Mouse (Mus musculus) granulocyte monocyte progenitor cell, adult 5-6 weeks (primary cell): ENCODE data around the gene 3110082I17Rik. TPM values are rescaled to one million over a fixed set of nuclear protein-coding genes. Genes with fewer than 3 reads are reported as not detected.

Experiments used
- ATAC-seq: replicated peaks from 2 replicates; pipeline ENCODE4 v1.8.0; 2016; ENCODE audit warnings: mild to moderate bottlenecking, moderate TSS enrichment, inconsistent platforms; ENCODE audit not compliant: poor library complexity, severe bottlenecking
- total RNA-seq, 2 experiments: library from RNA; stranded (forward) in 1 of 2; stranded (reverse) in 1 of 2; fragments of 200-712, 200-1000 nt in 1 of 2; fragments of >200 nt in 1 of 2; fragmentation: Nextera tagmentation in 1 of 2; gene quantifications; 2 replicates each; pipeline ENCODE4 v1.2.3; 2014 to 2017

Gene 3110082I17Rik
- total RNA-seq, 2 experiments from 2014 or later = 44.6 to 54.1 TPM

DNA sequence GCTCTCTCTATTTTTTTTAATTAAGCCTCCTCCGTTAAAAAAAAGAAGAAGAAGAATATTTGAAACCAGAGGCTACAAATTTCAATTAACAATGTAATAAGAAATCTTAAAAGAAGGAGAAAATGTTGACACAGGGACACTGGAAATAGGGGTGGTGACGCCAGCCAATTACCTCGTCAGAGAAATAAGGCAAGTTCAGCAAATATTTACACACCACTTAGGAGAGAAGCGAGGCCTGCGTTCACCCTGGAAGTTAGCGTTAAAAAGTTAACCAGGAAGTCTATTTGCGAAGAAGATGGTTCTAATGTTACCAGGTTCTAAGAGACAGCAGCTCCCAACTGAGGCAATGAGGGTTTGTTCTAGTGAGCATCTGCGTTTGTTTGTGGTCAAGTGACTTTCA, 3.1 kb downstream of the 3110082I17Rik start:
- ATAC-seq = no peak

DNA sequence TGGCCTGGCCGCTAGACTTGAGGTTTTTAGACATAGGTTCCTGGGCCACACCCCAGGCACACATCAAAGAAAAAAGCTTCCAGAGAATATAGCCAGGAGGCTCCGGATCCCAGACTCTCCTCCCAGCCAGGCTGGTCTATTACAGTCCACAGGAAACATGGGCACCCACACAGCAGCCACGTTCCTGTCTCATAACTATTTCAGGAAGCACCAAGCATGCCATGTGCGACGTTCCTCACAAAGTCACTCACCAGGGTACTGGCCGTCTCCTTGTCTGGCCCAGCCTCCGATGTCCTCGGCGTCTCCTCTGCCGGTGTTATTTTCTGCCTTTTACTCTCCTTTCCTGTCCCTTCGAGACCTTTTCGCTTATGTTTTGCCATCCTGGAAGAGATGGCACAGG, 5.2 kb downstream of the 3110082I17Rik start:
- no peak for ATAC-seq

DNA sequence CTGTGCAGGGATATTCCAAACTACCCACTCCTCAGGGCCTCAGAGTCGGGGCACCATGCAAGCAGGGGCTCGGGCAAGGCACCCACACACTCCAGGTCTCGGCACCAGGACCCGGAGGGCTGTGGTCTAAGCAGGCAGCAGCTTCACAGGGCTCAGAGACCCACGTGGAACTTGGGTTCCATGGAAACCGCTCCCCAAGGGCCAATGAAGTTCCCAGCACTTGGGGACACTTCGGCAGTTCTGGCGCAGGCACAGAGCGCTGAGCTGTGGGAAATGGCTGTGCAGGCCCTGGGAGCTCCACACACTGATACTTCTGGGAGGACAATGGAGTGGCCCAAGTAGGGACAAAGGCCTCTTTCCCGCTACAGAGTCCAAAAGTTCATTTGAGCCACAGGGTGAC, 7.3 kb downstream of the 3110082I17Rik start:
- ATAC-seq = no peak

DNA sequence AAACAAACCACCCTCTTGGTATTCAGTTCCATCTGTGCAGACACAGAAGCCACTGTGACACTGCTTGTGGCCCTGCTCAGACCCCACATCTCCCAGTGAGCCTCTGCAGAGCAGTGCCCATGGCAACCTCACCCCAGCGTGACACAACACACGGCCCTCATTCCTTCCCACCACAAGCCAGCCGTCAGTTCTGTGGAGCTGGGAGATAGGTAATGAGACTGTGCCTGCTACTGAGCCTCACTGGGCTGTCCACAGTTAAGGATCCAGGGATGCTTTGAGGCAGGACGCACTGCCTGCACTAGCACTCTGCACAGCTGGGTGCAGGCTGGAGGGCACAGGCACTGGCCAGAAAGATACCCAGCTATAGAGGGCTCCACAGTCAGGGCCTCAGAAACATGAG, 10.4 kb downstream of the 3110082I17Rik start:
- ATAC-seq = peak; percentile 57

DNA sequence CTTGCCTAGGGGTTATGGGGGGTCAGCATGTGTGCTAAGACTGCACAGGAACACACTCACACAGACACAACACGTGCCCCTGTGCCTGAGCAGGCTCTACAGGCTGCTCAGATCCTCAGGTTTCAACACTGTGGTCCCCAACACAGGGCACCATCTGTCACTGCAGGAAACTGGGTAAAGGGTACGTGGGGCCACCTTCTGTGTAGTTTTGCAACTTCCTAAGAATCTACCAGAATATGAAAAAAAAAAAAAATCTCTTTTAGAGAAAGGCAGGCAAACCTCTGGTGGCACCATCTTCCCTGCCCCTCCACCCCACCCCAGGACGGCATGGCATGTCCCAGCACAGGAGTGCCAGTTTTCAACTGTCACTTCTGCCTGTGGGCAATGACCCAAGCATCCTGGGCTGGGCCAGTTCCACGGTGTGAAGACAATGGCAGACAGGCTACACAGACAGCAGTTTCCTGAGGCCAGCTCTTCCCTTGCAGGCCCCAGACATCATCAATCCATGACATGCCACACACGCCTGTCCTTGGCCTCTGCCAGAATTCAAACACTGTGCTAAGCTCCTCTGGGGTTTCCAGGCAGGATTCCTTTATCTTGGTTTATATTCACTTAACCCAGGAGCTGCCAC, 11.1 kb downstream of the 3110082I17Rik start:
- ATAC-seq = peak; percentile 89

DNA sequence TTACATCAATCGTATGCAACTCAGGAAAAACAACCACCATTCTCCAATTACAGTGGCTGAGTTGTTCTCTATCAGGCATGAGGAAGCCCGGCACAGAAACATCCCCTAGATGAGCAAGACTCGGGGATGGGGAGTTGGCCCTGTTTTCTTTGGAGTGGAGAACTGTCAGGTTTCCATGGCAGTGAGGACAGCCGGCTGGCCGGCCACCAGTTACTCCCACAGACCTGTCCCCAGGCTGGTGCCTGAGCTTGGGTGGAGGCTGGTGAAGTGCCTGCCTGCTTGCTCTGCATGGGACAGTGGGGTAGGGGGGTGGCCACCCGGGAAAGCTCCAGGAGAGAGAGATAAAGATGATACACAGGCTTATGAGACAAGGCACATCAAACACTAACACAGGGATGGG, 12.3 kb downstream of the 3110082I17Rik start:
- ATAC-seq = no peak

DNA sequence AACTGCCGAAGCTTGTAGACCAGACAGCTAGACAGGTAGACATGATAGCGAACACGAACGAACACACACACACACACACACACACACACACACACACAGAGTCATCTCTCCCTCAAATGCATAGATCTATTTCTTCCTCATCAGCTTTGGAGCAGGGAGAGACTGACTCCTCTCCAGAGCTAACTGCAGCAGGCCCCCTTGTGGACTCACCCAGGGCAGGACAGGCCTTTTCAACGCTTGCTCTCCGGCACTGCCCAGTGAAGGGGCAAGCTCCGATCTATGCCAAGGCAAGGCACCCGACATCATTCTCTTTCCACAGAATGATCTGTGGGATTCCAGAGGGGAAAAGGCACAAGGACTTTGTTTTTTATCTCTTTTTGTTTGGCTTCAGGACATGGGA, 15.1 kb downstream of the 3110082I17Rik start:
- no peak for ATAC-seq

DNA sequence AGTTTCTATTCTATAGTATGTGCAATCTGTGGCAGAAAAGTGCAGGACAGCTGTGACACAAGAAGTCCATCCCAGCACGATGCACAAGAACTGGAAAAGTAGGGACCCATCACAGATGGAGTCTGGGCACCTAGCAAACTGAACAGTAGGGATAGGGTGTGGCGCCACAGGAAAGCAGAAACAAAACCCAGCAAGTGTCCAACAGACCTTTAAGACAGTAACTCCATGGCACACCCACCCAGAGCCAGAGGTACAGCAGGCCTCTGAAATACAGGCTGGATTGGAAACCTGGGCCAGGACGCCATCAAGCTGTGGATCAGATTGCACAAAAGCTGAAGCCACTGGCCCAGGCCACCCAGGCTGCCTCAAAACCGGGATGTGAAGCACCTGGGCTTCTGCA, 17.4 kb downstream of the 3110082I17Rik start:
- peak; percentile 21; the same call in 1 of the 2 replicates for ATAC-seq

DNA sequence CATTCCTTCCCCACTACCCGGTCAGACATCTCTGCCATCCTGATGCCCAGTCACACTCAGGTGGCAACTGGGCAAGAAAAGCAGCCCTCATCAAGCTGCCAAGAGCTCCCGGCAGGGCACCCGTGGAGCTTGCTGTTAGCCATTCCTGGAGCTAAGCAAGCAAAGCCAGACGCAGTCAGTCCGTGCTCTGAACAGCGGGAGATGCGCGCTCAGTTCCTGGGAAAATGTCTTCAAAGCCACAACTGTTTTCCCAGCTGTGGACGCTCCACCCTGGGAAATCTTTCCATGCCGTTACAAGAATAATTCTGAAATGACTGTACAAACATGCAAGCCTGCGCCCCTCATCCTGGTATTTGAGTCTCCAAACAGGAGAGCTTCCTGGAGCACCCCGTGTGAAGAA, 17.9 kb downstream of the 3110082I17Rik start:
- no peak for ATAC-seq

DNA sequence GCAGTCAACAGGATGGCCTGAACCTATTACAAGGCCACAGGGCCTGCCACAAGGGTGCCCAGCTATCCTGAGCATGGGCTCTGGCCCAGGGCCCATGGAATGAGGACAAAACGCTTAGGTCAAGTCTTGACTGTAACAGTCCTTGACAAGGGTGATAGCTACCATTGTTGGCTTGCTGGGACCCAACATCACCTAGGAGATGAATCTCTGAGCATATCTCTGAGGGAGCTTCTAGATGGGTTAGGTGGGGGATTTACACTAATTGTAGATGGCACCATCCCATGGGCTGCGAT, 18.7 kb downstream of the 3110082I17Rik start:
- no peak for ATAC-seq

DNA sequence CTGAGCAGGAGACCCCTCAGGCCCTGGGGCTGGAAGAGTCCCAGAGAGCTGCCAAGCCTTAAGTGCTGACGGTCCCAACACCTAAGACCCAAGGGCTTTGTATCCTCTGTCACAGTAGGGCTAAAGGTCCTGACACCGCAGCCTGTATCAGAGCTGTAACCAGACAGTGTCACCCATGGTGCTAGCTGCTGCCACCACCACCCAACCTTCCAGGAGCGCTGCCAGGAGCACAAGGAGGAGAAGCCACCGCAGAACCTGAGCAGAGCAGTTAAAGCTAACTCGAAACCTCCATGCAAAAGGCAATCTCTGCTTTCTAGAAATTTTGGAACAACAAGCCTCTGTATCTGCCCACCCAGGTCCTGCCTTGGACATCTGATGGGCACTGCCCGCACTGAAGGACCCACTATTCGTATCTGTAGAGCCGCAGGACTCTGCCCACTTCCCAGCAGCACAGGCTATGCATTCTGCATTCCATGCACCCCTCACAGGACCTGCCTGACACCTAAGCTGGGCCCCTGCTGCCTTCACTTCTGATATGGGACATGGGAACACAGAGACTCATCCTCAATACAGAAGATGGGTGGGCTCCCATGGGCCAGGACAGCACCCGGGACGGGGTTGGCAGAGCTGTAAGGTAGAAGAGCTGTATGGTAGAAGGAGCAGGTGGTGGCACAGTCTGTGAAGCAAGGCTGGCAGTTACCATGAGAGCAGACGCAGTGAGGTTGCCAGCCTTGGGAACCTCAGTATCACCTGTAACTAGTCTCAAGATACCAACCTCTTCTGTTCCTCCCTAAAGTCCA, 19.2 kb downstream of the 3110082I17Rik start:
- ATAC-seq = no peak

DNA sequence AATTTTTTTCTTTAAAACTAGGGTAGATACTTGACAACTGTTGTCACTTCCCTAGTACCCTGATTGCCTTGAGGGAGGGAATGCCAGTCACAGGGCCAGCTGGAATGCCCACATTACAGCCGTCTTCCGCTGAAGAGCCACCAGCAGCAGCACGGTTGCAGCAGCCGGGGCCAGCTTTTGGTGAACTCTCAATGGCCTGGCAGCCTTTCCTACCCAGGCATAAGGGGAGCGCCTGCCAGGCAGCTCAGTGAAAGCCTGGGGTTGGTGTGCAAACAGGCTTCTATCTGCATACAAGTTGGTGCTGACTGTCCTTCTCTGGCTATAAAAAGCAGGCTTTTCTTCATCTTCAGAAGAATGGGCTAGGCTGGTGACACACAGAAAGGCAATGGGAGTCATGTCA, 19.9 kb downstream of the 3110082I17Rik start:
- ATAC-seq = no peak

DNA sequence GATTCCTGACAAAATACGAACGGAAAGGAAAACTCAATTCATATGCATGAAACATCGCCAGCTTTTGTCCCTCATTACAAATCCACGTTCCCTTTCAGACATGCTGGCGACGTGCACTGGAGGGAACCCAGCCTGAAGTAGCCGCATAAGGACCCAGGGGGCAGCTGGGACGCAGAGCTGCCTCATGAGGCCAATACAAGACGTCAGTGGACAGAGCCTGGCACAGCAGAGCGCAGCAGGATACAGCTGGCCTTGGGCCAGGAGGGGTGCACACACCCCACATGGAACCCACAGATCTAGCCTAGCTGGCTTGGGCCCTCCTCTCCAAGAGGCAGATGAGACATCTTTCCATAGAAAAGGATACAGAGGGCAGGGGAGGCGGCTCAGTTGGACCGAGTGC, 21.9 kb downstream of the 3110082I17Rik start:
- ATAC-seq = peak; percentile 36

DNA sequence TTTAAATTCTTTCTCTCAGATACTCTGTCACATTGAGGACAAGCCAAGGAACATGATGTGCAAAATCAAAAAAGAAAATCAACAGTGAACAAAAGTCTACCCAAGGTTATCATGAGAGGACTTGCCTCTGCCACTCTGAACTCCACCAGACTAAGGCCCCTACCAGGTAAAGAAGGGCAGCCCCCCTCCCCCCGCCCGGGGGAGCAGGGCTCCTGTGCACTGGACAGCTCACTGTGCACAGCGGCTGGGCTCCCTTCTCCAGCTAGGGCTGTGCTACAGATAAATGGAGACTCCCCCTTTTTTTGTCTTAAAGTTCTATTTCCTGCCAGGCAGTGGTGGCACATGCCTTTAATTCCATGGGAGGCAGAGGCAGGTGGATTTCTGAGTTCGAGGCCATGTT, 22.6 kb downstream of the 3110082I17Rik start:
- no peak for ATAC-seq

DNA sequence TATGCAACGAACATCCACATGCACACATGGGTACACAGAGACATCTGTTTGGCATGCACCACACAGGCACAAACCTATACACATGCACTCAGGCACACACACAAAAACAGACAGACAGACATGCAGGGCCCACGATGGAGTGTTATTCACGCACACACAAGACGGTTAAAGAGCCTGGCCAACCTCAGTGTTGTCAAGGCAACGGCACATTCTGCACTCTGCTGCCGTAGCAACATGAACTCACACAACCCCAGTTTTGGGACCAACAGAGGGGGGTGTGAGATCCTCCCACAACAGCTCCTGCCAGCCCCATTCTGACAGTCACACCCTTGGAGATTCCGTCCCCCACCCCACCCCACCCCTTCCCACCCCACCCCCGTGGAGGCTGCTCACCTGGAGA, 25.4 kb downstream of the 3110082I17Rik start:
- ATAC-seq = no peak

DNA sequence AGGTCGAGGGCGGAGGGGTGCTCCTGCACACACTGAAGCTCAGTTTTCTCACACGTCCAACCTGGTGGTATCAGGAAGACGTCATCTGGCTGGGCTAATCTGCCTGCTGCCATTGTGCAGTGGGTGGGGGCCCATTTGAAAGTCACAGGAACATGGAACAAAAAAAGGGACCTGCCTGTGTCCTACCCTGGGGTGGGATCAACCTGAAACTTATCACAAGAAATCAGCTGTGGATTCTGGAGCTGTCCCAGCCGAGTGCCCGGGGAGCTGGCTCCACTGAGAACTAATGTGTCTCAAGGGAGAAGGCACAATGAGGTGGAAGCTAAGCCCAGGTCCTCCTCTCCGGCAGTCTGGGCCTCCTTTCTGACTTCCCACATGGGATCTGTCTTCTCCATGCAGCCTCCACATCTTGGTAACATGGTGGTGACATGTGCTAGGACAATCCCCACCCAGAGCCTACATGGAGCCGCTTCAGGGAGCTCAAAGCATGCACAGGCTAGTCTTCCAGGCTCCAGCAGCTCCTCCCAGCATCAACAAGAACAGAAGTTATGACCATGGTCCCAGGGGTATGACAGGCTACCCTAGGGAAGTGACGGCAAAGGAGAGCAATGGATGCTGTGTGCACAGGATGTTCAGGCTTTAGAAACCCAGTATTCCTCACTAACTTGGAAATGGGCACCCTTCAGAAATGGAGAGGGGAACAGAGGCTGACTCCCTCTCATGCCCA, 26.3 kb downstream of the 3110082I17Rik start:
- no peak for ATAC-seq

DNA sequence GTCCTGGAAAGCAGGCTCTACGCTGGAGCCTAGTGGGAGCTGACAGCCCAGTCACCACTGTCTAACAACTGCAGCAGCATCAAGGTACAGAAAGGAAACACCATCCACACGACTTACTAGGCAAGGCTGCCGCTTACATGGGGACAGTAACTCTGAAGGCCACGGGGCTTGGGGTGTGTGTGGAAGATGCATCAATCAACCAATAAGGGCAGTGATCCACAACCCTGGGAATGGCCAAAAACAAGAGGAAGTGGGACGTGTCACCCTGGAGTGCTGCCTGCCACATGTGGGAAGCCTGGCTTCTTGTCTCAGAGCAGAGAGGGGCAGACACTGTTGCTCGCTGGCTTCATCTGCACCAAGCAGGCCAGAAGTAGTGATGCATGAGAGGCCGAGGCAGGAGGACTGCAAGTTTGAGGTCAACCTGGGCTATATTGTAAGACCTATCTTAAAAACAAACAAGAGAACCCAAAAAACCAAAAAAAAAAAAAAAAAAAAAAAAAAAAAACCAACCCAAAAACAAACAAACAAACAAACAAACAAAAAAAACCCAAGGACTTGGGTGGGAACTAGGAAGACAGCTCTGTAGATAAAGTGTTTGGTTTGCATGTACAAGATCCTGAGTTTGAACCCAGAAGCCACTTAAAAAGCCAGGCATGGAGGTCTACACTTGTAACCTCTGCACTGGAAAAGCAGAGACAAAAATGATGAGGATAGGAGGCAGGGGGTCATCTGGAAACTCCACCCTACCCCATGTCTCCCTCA, 27.4 kb downstream of the 3110082I17Rik start:
- ATAC-seq = no peak

DNA sequence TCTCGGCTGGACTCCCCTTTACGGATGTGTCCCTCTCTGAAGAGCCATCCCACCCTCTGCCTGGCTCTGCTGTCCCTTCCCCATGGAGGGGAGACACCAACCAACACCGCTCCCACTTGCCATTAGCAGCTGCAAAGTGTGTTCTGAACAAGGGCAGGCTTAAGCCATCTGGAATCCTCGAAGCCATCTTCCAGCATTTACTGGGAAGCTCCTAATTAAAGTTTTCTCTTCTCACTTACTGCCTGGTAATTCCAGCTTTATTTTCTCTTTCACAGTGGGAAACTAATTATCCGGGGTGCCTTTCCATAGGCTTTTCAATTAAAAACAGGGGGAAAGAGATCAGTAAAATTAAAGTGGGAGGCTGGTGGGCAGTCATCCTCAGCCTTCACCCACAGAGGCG, 28.0 kb downstream of the 3110082I17Rik start:
- ATAC-seq = no peak

DNA sequence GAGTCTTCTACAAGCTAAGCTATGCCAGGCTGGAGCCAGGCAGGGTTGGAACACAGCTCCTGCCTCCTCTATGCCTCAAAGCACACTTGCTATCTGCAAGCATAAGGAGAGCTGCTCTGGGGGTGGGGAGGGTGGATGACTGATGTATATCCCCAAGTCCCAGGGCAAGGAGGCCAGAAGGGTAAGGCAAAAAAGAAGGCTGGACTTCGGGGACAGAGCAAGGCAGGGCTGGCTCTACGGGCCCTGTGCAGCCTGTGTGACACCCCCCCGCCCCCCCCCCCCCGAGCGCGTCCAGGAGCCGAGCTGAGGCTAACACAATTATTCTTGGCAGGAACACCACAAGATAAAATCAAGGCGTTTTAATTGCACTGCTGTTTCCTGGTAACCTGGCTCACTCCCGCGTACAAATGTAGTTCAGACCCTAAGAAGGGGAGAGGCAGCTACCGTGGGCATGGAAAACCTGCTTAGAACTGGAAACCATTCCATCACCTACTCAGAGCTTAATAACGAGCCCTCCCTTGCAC, 30.4 kb downstream of the 3110082I17Rik start:
- ATAC-seq = no peak

DNA sequence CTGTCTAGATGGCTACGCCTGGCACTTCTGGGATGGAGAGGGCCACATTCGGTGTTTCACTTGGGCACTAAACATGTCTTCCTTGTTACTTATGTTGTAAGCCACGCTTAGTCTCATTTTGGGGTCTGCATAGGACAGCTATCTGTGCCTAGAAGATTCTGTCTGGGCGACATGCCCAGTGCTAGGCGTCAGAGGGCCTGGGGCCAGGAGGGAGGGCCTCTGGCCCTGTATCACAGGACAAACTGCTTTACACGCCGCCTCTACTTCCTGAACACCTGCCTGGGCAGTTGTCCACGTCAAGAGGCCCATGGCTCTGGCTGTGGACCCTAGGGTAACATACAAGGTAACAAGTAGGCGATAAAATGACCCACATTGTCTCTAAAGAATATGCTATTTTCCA, 32.3 kb downstream of the 3110082I17Rik start:
- no peak for ATAC-seq

DNA sequence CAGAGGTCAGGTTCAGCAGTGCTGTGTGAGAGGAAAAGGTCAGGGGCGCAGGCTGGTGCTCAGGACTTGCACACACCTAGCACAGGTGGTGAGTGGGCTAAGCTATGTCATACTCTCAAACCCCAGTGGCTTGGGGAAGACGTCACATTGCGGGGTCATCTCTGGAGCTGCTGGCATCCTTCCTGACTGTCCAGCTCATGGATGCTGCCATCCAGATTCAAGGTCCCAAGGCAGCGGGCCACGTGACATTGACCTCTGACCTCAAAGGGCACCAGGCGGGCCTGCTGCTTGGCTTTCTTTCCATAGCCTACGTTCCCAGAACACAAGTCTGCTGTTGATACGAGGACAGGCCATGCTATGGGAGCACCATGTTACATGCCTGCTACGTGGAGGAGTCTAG, 33.3 kb downstream of the 3110082I17Rik start:
- no peak for ATAC-seq
